Mouse (Mus musculus): ENCODE measurements around the gene Cby3. TPM values are rescaled to one million over a fixed set of nuclear protein-coding genes. Genes with fewer than 3 reads are reported as not detected.
A peak's percentile ranks its signal among the peaks of the same experiment; 100 is the strongest.
"Not testable (repeated sequence)": the region's sequence is repeated elsewhere in the genome, so short reads cannot be mapped to it uniquely, and the experiment has no call there.

Gene Cby3
- polyA plus RNA-seq, 1 experiment from 2014 or later, result 0.78 TPM

GRCm38 (mm10) chr11:50333181-50333580 lies 21.1 kb upstream of the Cby3 start:
- no peak overlapping the region for H3K27ac ChIP-seq
- no peaks in the 10 kb centered on the region for H3K27me3 ChIP-seq
- no peak overlapping the region for H3K4me3 ChIP-seq (replicated peaks)
- ATAC-seq (replicated peaks; ENCODE audit: low FRiP score), result no peak
- no peaks in the 10 kb centered on the region for H3K4me1 ChIP-seq
- H3K9me3 ChIP-seq (replicated peaks), result no peaks in the 10 kb centered on the region
- peaks cover 6% of the 10 kb centered on the region for H3K36me3 ChIP-seq
- 90% methylated on average over 3 of the region's 3 CpGs for WGBS
- H3K4me2 ChIP-seq, result no peak overlapping the region
- no peak overlapping the region for H3K9ac ChIP-seq

GRCm38 (mm10) chr11:50336126-50336525 lies 18.1 kb upstream of the Cby3 start:
- Histone ChIP-seq H3K4me2 (no peak overlapping the region), H3K27me3 (no peaks in the 10 kb centered on the region), H3K27ac (no peak overlapping the region), H3K4me3 (replicated peaks) (no peak overlapping the region), H3K36me3 (no peaks in the 10 kb centered on the region), H3K9me3 (replicated peaks) (no peaks in the 10 kb centered on the region), H3K9ac (no peak overlapping the region), H3K4me1 (no peaks in the 10 kb centered on the region)
- WGBS, result 26% methylated on average over 1 of the region's 1 CpGs
- no peak for ATAC-seq (replicated peaks; ENCODE audit: low FRiP score)

- Histone ChIP-seq H3K27me3 (no peaks in the 10 kb centered on the region), H3K4me3 (replicated peaks) (no peak overlapping the region), H3K4me1 (no peaks in the 10 kb centered on the region), H3K27ac (no peak overlapping the region), H3K36me3 (no peaks in the 10 kb centered on the region), H3K9ac (no peak overlapping the region), H3K4me2 (no peak overlapping the region), H3K9me3 (replicated peaks) (no peaks in the 10 kb centered on the region)
- ATAC-seq (replicated peaks; ENCODE audit: low FRiP score), result no peak
- 75% methylated on average over 4 of the region's 4 CpGs for WGBS
These were observed 17.4 kb upstream of the Cby3 start for GRCm38 (mm10) chr11:50336891-50337290.

GRCm38 (mm10) chr11:50345486-50345885 lies 8.8 kb upstream of the Cby3 start:
- Histone ChIP-seq H3K4me1 (no peaks in the 10 kb centered on the region), H3K27ac (no peak overlapping the region), H3K27me3 (no peaks in the 10 kb centered on the region), H3K4me2 (no peak overlapping the region), H3K9ac (no peak overlapping the region), H3K4me3 (replicated peaks) (no peak overlapping the region), H3K36me3 (no peaks in the 10 kb centered on the region), H3K9me3 (replicated peaks) (no peaks in the 10 kb centered on the region)
- 78% methylated on average over 4 of the region's 4 CpGs for whole genome bisulfite sequencing
- no peak for ATAC-seq (replicated peaks; ENCODE audit: low FRiP score)

GRCm38 (mm10) chr11:50346256-50347032 lies 7.8 kb upstream of the Cby3 start:
- H3K27ac ChIP-seq, result no peak overlapping the region
- H3K27me3 ChIP-seq, result no peaks in the 10 kb centered on the region
- no peaks in the 10 kb centered on the region for H3K4me1 ChIP-seq
- H3K4me2 ChIP-seq, result no peak overlapping the region
- no peak overlapping the region for H3K9ac ChIP-seq
- H3K4me3 ChIP-seq (replicated peaks), result no peak overlapping the region
- WGBS, result 89% methylated on average over 9 of the region's 9 CpGs
- no peaks in the 10 kb centered on the region for H3K36me3 ChIP-seq
- no peak for ATAC-seq (replicated peaks; ENCODE audit: low FRiP score)
- H3K9me3 ChIP-seq (replicated peaks), result no peaks in the 10 kb centered on the region

GRCm38 (mm10) chr11:50352177-50352576 lies 2.1 kb upstream of the Cby3 start:
- no peak overlapping the region for H3K27ac ChIP-seq
- no peak overlapping the region for H3K4me3 ChIP-seq (replicated peaks)
- H3K9me3 ChIP-seq (replicated peaks), result no peaks in the 10 kb centered on the region
- H3K36me3 ChIP-seq, result no peaks in the 10 kb centered on the region
- no peak for ATAC-seq (replicated peaks; ENCODE audit: low FRiP score)
- 66% methylated on average over 2 of the region's 2 CpGs for WGBS
- H3K9ac ChIP-seq, result no peak overlapping the region
- H3K4me2 ChIP-seq, result no peak overlapping the region
- 0 out of 2 replicates have a peak, but pooled peaks cover 5% of the 10 kb centered on the region for H3K4me1 ChIP-seq
- H3K27me3 ChIP-seq, result no peaks in the 10 kb centered on the region

GRCm38 (mm10) chr11:50354851-50355250 lies 589 bp downstream of the Cby3 start:
- H3K9ac ChIP-seq, result no peak overlapping the region
- H3K4me2 ChIP-seq, result no peak overlapping the region
- peak overlapping the region; percentile 88 for H3K27ac ChIP-seq
- no peak overlapping the region for H3K4me3 ChIP-seq (replicated peaks)
- 47% methylated on average over 3 of the region's 3 CpGs for WGBS
- H3K27me3 ChIP-seq, result 0 out of 2 replicates have a peak, but pooled peaks cover 4% of the 10 kb centered on the region
- H3K36me3 ChIP-seq, result no peaks in the 10 kb centered on the region
- no peaks in the 10 kb centered on the region for H3K9me3 ChIP-seq (replicated peaks)
- peak; percentile 73 for ATAC-seq (replicated peaks; ENCODE audit: low FRiP score)
- peaks cover 12% of the 10 kb centered on the region for H3K4me1 ChIP-seq

- Histone ChIP-seq H3K27ac (peak overlapping the region; percentile 88), H3K4me3 (replicated peaks) (no peak overlapping the region), H3K4me1 (peaks cover 12% of the 10 kb centered on the region), H3K9ac (no peak overlapping the region), H3K9me3 (replicated peaks) (no peaks in the 10 kb centered on the region), H3K36me3 (no peaks in the 10 kb centered on the region), H3K27me3 (0 out of 2 replicates have a peak, but pooled peaks cover 4% of the 10 kb centered on the region), H3K4me2 (no peak overlapping the region)
- ATAC-seq (replicated peaks; ENCODE audit: low FRiP score), result no peak
- WGBS, result 57% methylated on average over 1 of the region's 1 CpGs
These were observed 1.1 kb downstream of the Cby3 start for GRCm38 (mm10) chr11:50355395-50355794.

GRCm38 (mm10) chr11:50358950-50359861 lies 4.9 kb downstream of the Cby3 start:
- Histone ChIP-seq H3K27ac (peak overlapping the region; percentile 83), H3K4me1 (peaks cover 13% of the 10 kb centered on the region), H3K36me3 (no peaks in the 10 kb centered on the region), H3K9ac (peak overlapping the region; percentile 64), H3K4me2 (peak overlapping the region; percentile 93), H3K9me3 (replicated peaks) (no peaks in the 10 kb centered on the region), H3K4me3 (replicated peaks) (peak overlapping the region; percentile 61), H3K27me3 (0 out of 2 replicates have a peak, but pooled peaks cover 4% of the 10 kb centered on the region)
- ATAC-seq (replicated peaks; ENCODE audit: low FRiP score), result peak; percentile 52
- WGBS, result 2% methylated on average over 74 of the region's 74 CpGs

GRCm38 (mm10) chr11:50361282-50361681 lies 7.0 kb downstream of the Cby3 start:
- H3K4me3 ChIP-seq (replicated peaks); H3K4me1 ChIP-seq; H3K27ac ChIP-seq; H3K27me3 ChIP-seq; H3K9ac ChIP-seq; ATAC-seq (replicated peaks; ENCODE audit: low FRiP score); H3K36me3 ChIP-seq; H3K9me3 ChIP-seq (replicated peaks); H3K4me2 ChIP-seq: not testable (repeated sequence)
- WGBS, result 80% methylated on average over 1 of the region's 1 CpGs

- Histone ChIP-seq H3K4me2 (no peak overlapping the region), H3K9ac (no peak overlapping the region), H3K4me3 (replicated peaks) (no peak overlapping the region), H3K27ac (no peak overlapping the region), H3K36me3 (no peaks in the 10 kb centered on the region), H3K4me1 (0 out of 2 replicates have a peak, but pooled peaks cover 3% of the 10 kb centered on the region), H3K9me3 (replicated peaks) (no peaks in the 10 kb centered on the region), H3K27me3 (no peaks in the 10 kb centered on the region)
- ATAC-seq (replicated peaks; ENCODE audit: low FRiP score), result 0 out of 2 replicates have a peak, but pooled peaks have one; percentile 53
- 3% methylated on average over 4 of the region's 4 CpGs for WGBS
These were observed 10.3 kb downstream of the Cby3 start for GRCm38 (mm10) chr11:50364548-50364947.

GRCm38 (mm10) chr11:50365322-50365721 lies 11.1 kb downstream of the Cby3 start:
- H3K36me3 ChIP-seq, result no peaks in the 10 kb centered on the region
- no peak for ATAC-seq (replicated peaks; ENCODE audit: low FRiP score)
- no peak overlapping the region for H3K27ac ChIP-seq
- no peaks in the 10 kb centered on the region for H3K27me3 ChIP-seq
- H3K9ac ChIP-seq, result no peak overlapping the region
- no peak overlapping the region for H3K4me3 ChIP-seq (replicated peaks)
- no peaks in the 10 kb centered on the region for H3K9me3 ChIP-seq (replicated peaks)
- 0 out of 2 replicates have a peak, but pooled peaks cover 3% of the 10 kb centered on the region for H3K4me1 ChIP-seq
- no peak overlapping the region for H3K4me2 ChIP-seq
